Comparison of ENCODE assay signal across 27 mouse cellular contexts in the genomic region with DNA sequence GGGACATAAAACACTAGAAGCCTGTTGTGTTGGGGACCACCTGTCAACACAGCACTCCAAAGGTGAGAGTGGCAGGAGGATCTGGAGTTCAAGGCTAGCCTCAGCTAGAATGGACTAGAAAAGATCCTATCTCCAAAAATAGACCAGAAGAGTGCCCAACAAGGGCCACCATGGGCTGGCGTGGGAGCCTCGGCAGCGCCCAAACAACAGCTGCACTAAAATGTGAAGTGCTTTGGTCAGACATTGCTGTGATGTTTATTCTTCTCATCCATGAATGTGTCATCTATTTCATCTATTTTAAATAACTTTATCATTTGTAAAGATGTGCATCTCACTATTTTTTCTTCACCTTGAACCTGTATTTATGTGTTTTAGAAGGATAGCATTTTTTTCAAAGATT.
"Had no signal": no experiment of that assay in that cellular context is flagged by ENCODE, and none has a peak within 500 bp of the region (broad histone marks: within the 10 kb centered on the region; RNA-seq: fewer than 3 reads in every experiment).

No protein-coding gene starts in this region.

- H3K4me3 ChIP-seq: limb, embryonic 10.5 days; limb, embryonic 12.5 days; limb, embryonic 13.5 days; limb, embryonic 15.5 days; liver, embryonic 12.5 days; liver, embryonic 13.5 days; liver, embryonic 15.5 days; lung, embryonic 15.5 days; megakaryocyte, embryonic 14.5 days; midbrain, embryonic 10.5 days; midbrain, embryonic 12.5 days; midbrain, embryonic 13.5 days; midbrain, embryonic 15.5 days; neural tube, embryonic 12.5 days had no signal

- H3K27me3 ChIP-seq: limb, embryonic 12.5 days; limb, embryonic 13.5 days; limb, embryonic 15.5 days; liver, embryonic 12.5 days; liver, embryonic 13.5 days; liver, embryonic 15.5 days; lung, embryonic 15.5 days; megakaryocyte, embryonic 14.5 days; midbrain, embryonic 12.5 days; midbrain, embryonic 13.5 days; midbrain, embryonic 15.5 days; neural tube, embryonic 12.5 days had no signal

- H3K36me3 ChIP-seq: limb, embryonic 10.5 days; limb, embryonic 12.5 days; limb, embryonic 13.5 days; limb, embryonic 15.5 days; liver, embryonic 12.5 days; liver, embryonic 13.5 days; liver, embryonic 15.5 days; lung, embryonic 15.5 days; midbrain, embryonic 10.5 days; midbrain, embryonic 12.5 days; midbrain, embryonic 13.5 days; midbrain, embryonic 15.5 days; neural tube, embryonic 12.5 days had no signal

- DNase-seq: left cerebral cortex, postnatal 4 days; liver; liver, embryonic 13.5 days; liver, postnatal 0 days; lung, adult 18-20 months; lung, adult 2 months; lung, embryonic 14.5 days; lung, postnatal 10 days; lung, postnatal 14 days; lung, postnatal 36 days; lung, postnatal 4 days; midbrain, embryonic 14.5 days had no signal

- H3K4me2 ChIP-seq: limb, embryonic 12.5 days; limb, embryonic 13.5 days; limb, embryonic 15.5 days; liver, embryonic 11.5 days; liver, embryonic 12.5 days; liver, embryonic 13.5 days; liver, embryonic 15.5 days; lung, embryonic 14.5 days; lung, embryonic 15.5 days; midbrain, embryonic 11.5 days; midbrain, embryonic 12.5 days; midbrain, embryonic 13.5 days; midbrain, embryonic 15.5 days; neural tube, embryonic 12.5 days had no signal
